Mouse (Mus musculus) left cerebral cortex, adult 9 months (tissue): ENCODE results near the gene Htr1a.
A peak's percentile ranks its signal among the peaks of the same experiment; 100 is the strongest.

ENCODE experiments used
- DNase-seq, 2 experiments: peaks; one replicate each; pipeline ENCODE4 v3.0.0; 2022; ENCODE audit warnings: low spot score in 2 of 2

Gene Htr1a

DNA sequence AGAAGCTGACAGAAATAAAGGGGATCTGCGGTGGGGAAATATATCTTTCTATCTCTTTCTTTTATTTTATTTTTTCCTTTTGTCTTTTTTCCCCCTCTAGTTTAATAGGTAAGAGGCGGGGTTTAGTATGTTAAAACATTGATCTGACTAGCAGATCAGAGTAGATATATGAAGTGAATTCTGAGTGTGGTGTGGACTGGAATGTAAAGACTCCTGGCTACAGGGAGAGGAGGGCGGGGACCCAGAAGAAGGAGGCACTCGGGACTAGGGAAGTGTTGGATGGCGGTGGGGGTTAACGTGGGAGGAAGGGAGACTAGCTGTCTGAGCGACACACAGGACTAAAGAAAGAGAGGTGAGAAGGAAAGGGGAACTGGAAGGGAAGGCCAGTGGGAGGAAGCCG, at the start of gene Htr1a:
Htr1a (plus strand) TSS at position 301 of the 400 bp plus-strand sequence.
- no peak for DNase-seq

DNA sequence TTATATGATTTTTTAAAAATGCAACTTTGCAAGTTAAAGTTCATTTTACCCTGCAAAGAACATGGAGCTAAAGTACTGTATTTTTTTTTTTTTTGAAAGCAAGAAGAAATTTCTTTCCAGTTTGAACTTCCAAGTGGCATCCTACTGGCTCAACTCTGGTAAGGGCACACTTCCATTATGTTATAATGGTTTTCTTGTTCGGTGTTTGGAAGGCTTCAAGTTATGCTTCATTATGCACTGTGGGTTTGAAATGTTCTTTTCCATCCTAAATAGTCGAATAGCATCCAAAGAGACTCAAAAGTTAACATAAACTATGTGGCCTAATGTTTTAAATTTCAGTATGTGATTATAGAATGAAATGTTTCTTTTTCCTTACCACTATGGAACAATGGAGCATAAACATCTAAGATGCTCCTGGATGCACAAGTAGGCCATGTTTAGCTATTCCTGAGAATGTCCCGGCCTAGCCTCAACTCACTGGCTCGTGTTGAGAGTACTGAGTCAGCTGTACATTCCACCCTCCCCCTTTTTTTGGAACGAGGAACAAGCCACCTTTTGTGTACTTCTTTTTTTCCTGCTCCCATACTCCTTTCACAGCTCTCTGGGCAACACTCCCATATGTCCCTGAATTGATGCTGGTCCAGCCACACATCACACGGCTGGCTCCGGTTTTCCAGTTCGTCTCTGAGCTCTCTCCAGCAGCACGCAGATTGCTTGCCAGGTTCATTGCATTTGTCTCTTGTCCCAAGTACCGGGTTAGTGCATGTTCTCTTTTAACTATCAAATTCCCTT, 31.7 kb upstream of the Htr1a start:
- peak; percentile 6 to 44 for DNase-seq

- no peak for DNase-seq
These were observed 31.1 kb upstream of the Htr1a start for GRCm38 (mm10) chr13:105412327-105412722.

DNA sequence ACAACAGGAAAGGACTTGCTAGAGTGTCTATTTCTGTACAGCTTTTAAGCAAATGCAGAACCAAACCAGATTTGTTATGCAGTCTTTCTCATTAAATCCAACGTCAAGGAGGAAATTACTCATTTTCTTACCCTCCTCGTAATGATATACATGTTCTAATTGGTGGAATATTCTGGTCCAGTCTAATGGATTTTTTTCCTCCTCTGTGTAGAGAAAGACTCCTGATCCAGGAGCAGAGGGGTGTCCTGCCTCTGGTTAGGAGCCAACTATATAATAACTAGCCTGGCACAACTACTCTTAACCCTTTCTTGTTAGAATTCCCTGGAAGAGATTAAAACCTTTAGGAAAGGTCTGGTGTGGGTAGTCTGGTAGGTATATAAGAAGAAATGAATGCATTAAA, 10.3 kb upstream of the Htr1a start:
- DNase-seq, result no peak

DNA sequence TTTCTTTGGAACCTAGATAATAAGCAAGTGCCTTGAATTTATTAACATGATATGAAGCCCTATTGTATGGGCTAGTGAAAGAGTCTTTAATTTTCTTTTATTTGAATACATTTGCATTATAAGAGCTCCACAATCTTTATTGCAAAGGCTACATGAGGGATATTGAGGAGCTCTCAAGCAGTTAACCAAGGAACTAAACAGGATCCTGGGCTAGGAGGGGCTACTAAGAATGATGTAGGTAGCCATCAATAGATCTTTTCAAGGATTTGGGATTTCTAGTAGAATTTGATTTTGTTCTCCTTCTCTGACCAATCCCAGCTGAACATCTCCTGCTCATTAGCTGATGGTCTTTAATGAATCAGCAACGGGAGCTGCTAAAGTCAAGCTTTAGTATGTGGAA, 9.8 kb upstream of the Htr1a start:
- DNase-seq, result no peak

DNA sequence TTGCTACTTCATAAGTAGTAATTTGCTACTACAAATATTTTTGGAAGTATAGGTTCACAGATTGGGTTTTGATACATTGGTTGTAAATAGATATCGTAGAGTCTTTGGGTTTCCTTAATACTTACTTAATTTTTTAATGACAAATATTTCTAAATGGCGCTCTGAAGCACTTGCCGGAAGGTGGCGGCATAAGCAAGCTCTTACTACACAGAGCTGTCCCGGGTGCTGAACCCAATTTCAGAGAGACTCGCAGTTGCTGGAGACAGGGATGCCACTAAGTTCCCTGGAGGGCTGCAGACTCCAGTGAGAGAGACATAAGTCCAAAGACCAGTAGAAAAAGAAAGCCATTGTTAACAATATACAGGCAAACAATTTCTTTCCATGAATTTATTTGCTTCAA, 863 bp upstream of the Htr1a start:
- peak in 1 of 2 experiments; percentile 61 for DNase-seq

DNA sequence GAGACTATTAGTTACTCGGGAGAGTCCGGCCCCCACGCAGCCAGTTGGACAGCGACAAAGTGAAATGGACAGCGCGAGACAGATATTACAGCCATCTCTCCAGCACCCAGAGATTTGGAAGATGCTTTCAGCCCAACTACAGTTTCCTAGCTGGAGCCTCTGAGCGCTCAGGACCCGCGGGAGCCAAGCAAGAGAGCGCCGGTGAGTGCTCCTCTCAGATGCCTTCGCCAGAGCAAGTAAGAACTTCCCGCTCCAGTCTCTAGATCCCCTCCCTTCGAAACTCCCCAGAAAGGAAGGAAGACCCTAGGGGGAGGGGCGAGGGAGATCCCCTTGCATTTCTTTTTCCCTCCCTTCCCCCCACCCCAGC, 415 bp downstream of the Htr1a start:
- no peak for DNase-seq

- peak in 1 of 2 experiments; percentile 42 for DNase-seq
These were observed 927 bp downstream of the Htr1a start for GRCm38 (mm10) chr13:105444238-105444894.

- DNase-seq, result no peak
These were observed 1.4 kb downstream of the Htr1a start for GRCm38 (mm10) chr13:105444895-105445281.

DNA sequence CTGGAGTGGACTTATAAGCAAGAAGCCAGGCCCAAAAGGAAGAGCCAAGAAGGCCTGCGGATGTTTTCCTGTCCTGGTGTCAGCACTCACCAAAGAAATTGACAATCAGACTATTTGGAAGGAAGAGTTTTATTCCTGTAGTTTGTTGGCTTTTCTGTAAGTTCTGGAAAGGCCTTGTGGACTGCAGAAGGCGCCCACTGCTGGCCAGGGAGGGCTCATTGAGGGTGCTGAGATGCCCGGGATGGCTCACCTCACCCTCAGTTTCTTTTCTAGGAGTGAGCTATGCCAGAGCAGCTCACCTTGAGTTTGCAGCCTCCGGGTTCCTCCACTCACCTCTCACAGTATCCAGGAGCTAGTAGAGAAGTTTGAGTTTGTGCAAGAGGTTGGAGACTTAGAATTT, 2.8 kb downstream of the Htr1a start:
- no peak for DNase-seq

- DNase-seq, result no peak
These were observed 4.3 kb downstream of the Htr1a start for GRCm38 (mm10) chr13:105447695-105448094.

DNA sequence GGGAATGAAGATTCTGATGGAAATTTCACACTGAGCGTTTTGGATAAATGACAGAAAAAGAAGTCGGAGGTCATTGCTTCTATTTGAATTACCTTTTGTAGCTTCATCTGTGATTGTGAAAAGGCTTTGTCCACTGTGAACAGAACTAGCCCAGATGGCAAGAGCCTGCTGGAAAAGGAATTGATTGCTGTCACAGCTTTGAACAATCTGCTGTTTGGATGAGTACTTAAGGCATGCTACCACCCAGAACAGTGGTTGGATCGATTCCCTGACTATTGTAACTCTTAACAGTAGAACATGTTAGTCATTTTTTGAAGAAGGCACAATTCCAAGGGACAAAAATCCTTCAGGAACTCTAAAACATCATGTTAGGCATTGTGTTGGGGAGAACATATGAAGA, 8.1 kb downstream of the Htr1a start:
- DNase-seq, result no peak
